Comparison of ENCODE assay signal across 7 mouse cellular contexts in the genomic region with DNA sequence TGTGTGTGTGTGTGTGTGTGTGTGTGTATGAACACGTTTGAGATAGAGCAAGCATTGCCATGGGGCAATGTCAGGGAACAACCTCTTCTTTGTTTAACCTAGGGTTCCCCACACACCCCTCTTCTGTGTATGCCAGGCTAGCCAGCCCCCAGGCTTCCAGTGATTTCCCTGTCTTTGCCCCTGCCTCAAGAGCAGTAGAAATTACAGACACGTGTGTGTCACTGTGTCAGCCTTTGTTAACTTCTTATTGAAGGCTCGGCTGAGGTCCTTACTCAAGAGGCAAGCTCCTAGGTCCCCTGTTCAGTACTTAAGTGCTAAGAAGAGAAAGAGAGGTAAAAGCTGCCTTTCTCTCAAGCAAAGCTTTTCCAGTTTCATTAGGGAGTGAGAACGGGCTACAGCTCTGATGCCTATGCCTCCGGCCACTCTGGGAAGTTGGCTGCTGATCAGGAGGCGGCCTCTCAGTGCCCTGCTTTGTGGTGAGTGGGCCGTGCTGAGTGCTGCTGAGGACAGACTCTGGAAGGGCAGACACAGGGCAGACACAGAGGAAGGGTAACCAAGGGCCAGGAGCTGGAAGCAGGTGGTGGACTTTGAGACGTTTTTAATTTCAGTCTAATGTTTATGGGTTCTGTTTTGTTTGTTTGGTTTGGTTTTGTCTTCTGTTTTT.
DNase-seq lines count a peak whose midpoint lies in the region; ATAC-seq lines count a peak whose summit lies in the region.

No protein-coding gene starts in this region.

- no peaks in the 10 kb centered on the region for H3K27me3 ChIP-seq in hindbrain, embryonic 13.5 days
- no peaks in the 10 kb centered on the region for H3K27me3 ChIP-seq in midbrain, embryonic 16.5 days (ENCODE audit: control insufficient read depth, insufficient read depth, low read depth, low read length)

- H3K9ac ChIP-seq in hindbrain, embryonic 13.5 days, result no peak overlapping the region
- no peak overlapping the region for H3K9ac ChIP-seq in midbrain, embryonic 16.5 days (ENCODE audit: low read depth, low read length)

- WGBS in hindbrain, embryonic 13.5 days, result 16% methylated on average over 8 of the region's 8 CpGs
- 18% methylated on average over 8 of the region's 8 CpGs for WGBS in midbrain, embryonic 16.5 days

- H3K4me1 ChIP-seq in hindbrain, embryonic 13.5 days (replicated peaks), result peaks cover 14% of the 10 kb centered on the region
- peaks cover 5% of the 10 kb centered on the region; the same call in 1 of the 2 replicates for H3K4me1 ChIP-seq in midbrain, embryonic 16.5 days (ENCODE audit: control insufficient read depth, insufficient read depth, low read length)

- intact Hi-C loops in left cerebral cortex, postnatal 10 days (cut with DNase I), result no loop called here

- no peaks in the 10 kb centered on the region for H3K36me3 ChIP-seq in hindbrain, embryonic 13.5 days
- H3K36me3 ChIP-seq in midbrain, embryonic 16.5 days (ENCODE audit: control insufficient read depth, insufficient read depth, low read length), result no peaks in the 10 kb centered on the region

- H3K27ac ChIP-seq in hindbrain, embryonic 13.5 days, result peak overlapping the region; percentile 61
- no peak overlapping the region for H3K27ac ChIP-seq in midbrain, embryonic 16.5 days (ENCODE audit: low read length)

- no peak overlapping the region for H3K4me2 ChIP-seq in hindbrain, embryonic 13.5 days
- H3K4me2 ChIP-seq in midbrain, embryonic 16.5 days (ENCODE audit: low read length), result no peak overlapping the region

- DNase-seq in NIH3T3 (ENCODE audit: low read depth), result peak; percentile 63
- peak; percentile 40 for DNase-seq in cerebellum, adult 8-10 months
- DNase-seq in frontal cortex, postnatal 14 days (ENCODE audit: low spot score in 2 of 2), result peak; percentile 27 to 34
- DNase-seq in left cerebral cortex, postnatal 10 days (ENCODE audit: extremely low spot score in 1 of 2, low spot score in 2 of 2), result peak; percentile 40 to 69
- DNase-seq in T-cell, adult 2 months (ENCODE audit: low spot score), result no peak

- H3K9me3 ChIP-seq in hindbrain, embryonic 13.5 days, result no peaks in the 10 kb centered on the region
- no peaks in the 10 kb centered on the region for H3K9me3 ChIP-seq in midbrain, embryonic 16.5 days (replicated peaks; ENCODE audit: control insufficient read depth, low read length, poor library complexity, severe bottlenecking)

- no peak overlapping the region for H3K4me3 ChIP-seq in hindbrain, embryonic 13.5 days
- no peak overlapping the region for H3K4me3 ChIP-seq in midbrain, embryonic 16.5 days (ENCODE audit: low read depth, low read length)

- peak; percentile 74; the same call in 1 of the 2 replicates for ATAC-seq in hindbrain, embryonic 13.5 days (ENCODE audit: low FRiP score)
- ATAC-seq in midbrain, embryonic 16.5 days, result peak; percentile 86
